Mouse (Mus musculus) colon, adult 2 months (tissue): ENCODE results near the gene Nxf3. TPM values are rescaled to one million over a fixed set of nuclear protein-coding genes. Genes with fewer than 3 reads are reported as not detected.

Experiments used
- polyA plus RNA-seq: library from polyadenylated mRNA; depleted of rRNA; stranded (reverse); fragments of >200 nt; gene quantifications from 2 replicates; pipeline ENCODE4 v1.2.3, GENCODE M21; 2012; rRNA removed

The Nxf3 gene
- polyA plus RNA-seq, result not detected in 2 replicates

DNA sequence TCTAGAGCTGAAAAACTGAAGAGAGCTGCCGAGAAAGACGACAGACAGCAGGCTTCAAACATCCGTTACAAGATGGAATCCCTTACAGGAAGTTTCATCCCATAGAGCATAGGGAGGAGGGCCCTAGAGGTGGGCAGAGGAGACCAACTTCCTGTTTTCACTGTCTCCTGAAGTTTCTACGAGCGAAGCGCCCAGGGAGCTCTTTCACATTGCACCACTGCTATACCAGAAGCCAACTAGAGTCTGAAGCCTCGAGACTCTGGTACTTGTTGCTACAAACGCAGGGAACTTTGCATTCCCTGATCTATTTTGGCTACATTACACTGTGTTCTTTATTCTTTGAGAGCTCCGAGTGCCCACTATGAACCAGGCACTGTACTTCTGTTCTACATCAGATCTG, at the start of gene Nxf3:
Nxf3 (minus strand) TSS at position 101 of the 400 bp plus-strand sequence.

GRCm38 (mm10) chrX:136068020-136068419, 17.0 kb downstream of the Nxf3 start, which contains the start of gene Bex2:
Bex2 (minus strand) TSS chrX:136068236.

GRCm38 (mm10) chrX:136032799-136033763, 52.0 kb downstream of the Nxf3 start, which contains the start of gene Arxes1:
Arxes1 (plus strand) TSS chrX:136033367.

Other genes starting within 250 kb of the Nxf3 start
- 1.0 and 1.1 TPM in 2 replicates for gene Gprasp2, start 246.2 kb downstream of the Nxf3 start, polyA plus RNA-seq
- 1.7 and 2.3 TPM in 2 replicates for gene Arxes2, start 91.4 kb downstream of the Nxf3 start, polyA plus RNA-seq
- 0.49 and 1.1 TPM in 2 replicates for gene Arxes1, start 51.9 kb downstream of the Nxf3 start, polyA plus RNA-seq
- gene Bex2, start 17.0 kb downstream of the Nxf3 start, polyA plus RNA-seq, result 2.3 and 3.1 TPM in 2 replicates
- 0.48 and 1.1 TPM in 2 replicates for gene Bex4, start 53.7 kb upstream of the Nxf3 start, polyA plus RNA-seq
- 0.91 and 2.5 TPM in 2 replicates for gene Tceal8, start 87.1 kb upstream of the Nxf3 start, polyA plus RNA-seq
- 0.12 TPM in 1 of 2 replicates, not detected in the other for gene Tceal5, start 118.6 kb upstream of the Nxf3 start, polyA plus RNA-seq
- gene Tceal7, start 129.5 kb upstream of the Nxf3 start, polyA plus RNA-seq, result not detected in 2 replicates
- gene Bex1, start 130.3 kb upstream of the Nxf3 start, polyA plus RNA-seq, result 3.5 and 3.6 TPM in 2 replicates
- 5.2 and 6.5 TPM in 2 replicates for gene Tceal9, start 159.8 kb upstream of the Nxf3 start, polyA plus RNA-seq
- 22.1 TPM in 2 replicates for gene Bex3, start 185.0 kb upstream of the Nxf3 start, polyA plus RNA-seq